In the genomic region with DNA sequence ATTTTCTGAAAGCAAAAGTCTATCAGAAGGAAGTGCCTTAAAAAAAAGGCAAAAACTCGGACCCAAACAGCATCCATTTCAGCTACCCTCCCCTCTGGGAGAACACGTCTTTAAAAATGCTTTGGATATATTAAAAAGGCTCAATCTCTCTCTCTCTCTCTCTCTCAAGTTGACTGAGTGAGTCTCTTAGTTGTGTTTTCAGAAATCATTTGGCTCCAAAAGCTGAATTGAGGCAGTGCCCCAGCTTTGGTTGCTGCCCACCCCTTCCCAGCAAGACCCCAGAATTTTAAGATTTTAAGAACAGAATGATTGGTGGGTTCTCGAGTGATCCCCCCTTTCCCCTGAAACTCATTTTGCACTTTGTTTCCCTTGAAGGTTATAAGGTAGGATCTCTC, we compare ENCODE assay signal across 26 mouse cellular contexts. TPM values are rescaled to one million over a fixed set of nuclear protein-coding genes. Genes with fewer than 3 reads are reported as not detected.
DNase-seq lines count a peak whose midpoint lies in the region; ATAC-seq and TF ChIP-seq lines count a peak whose summit lies in the region.
"Had no signal": no experiment of that assay in that cellular context is flagged by ENCODE, and none has a peak within 500 bp of the region (broad histone marks: within the 10 kb centered on the region; RNA-seq: fewer than 3 reads in every experiment).

No protein-coding gene starts in this region.

- WGBS in lung, embryonic 16.5 days, result 6% methylated on average over 3 of the region's 3 CpGs
- WGBS in limb, embryonic 13.5 days, result 7% methylated on average over 3 of the region's 3 CpGs

- no peak for TF ChIP-seq CTCF in MEL (IDR thresholded peaks at IDR 0.05 in 2 of 3, conservative IDR thresholded peaks at IDR 0.05 in 1 of 3; ENCODE audit: control insufficient read depth in 1 of 3, insufficient read depth in 1 of 3, low read depth in 2 of 3, low read length in 3 of 3, poor library complexity in 1 of 3, severe bottlenecking in 1 of 3)
- TF ChIP-seq CTCF in brain, embryonic 14.5 days (IDR thresholded peaks at IDR 0.05; ENCODE audit: borderline replicate concordance, extremely low read depth, insufficient read depth, insufficient read length), result no peak

- 0 out of 2 replicates have a peak overlapping the region, but pooled peaks have one; percentile 41 for H3K9ac ChIP-seq in lung, embryonic 16.5 days (ENCODE audit: low read length)
- peak overlapping the region; percentile 44 for H3K9ac ChIP-seq in MEL (ENCODE audit: control insufficient read depth, low read depth, low read length, poor library complexity, severe bottlenecking)
- H3K9ac ChIP-seq in limb, embryonic 13.5 days, result peak overlapping the region; percentile 77
- H3K9ac ChIP-seq: embryonic facial prominence, embryonic 15.5 days had no signal

- no peak for TF ChIP-seq RAD21 in MEL (IDR thresholded peaks at IDR 0.05; ENCODE audit: low read depth, low read length)

- no peak for TF ChIP-seq EP300 in MEL (IDR thresholded peaks at IDR 0.05; ENCODE audit: low read depth in 1 of 2, low read length in 2 of 2)

- no peaks in the 10 kb centered on the region for H3K79me2 ChIP-seq in MEL (ENCODE audit: control insufficient read depth, insufficient read depth, low read length, poor library complexity)

- peak overlapping the region; percentile 45; the same call in 1 of the 2 replicates for H3K4me3 ChIP-seq in lung, embryonic 16.5 days (ENCODE audit: low read length)
- peak overlapping the region; percentile 30 to 62 for H3K4me3 ChIP-seq in MEL (ENCODE audit: control insufficient read depth in 1 of 2, insufficient read depth in 1 of 2, low read depth in 2 of 2, low read length in 2 of 2)
- H3K4me3 ChIP-seq in limb, embryonic 13.5 days, result peak overlapping the region; percentile 43
- H3K4me3 ChIP-seq: erythroblast, embryonic 14.5 days had no signal

- peaks cover 30% of the 10 kb centered on the region for H3K4me1 ChIP-seq in lung, embryonic 16.5 days (replicated peaks; ENCODE audit: control insufficient read depth, insufficient read depth, low read length)
- peaks cover 3 to 5% of the 10 kb centered on the region in 2 experiments; a peak in 3 of 4 replicates for H3K4me1 ChIP-seq in MEL (ENCODE audit: control insufficient read depth in 1 of 2, insufficient read depth in 2 of 2, low read length in 2 of 2)
- H3K4me1 ChIP-seq in limb, embryonic 13.5 days, result peaks cover 89% of the 10 kb centered on the region

- DNase-seq in lung, adult 18-20 months, result no peak
- peak; percentile 34 for DNase-seq in MEL (ENCODE audit: low read depth, low spot score)
- DNase-seq in brain, embryonic 14.5 days (ENCODE audit: low read depth), result peak; percentile 2
- no peak for DNase-seq in urinary bladder, adult 2 months (ENCODE audit: low spot score)
- no peak for DNase-seq in ovary, postnatal 14 days (ENCODE audit: low spot score)
- no peak for DNase-seq in gastrocnemius, adult 18-20 months (ENCODE audit: low spot score)
- DNase-seq: adrenal gland, adult 8-10 months; adrenal gland, postnatal 36 days; cerebellum, adult 11 months; cerebellum, adult 8-10 months; gastrocnemius, postnatal 10 days; heart, postnatal 14 days had no signal

- H3K27me3 ChIP-seq in lung, embryonic 16.5 days (ENCODE audit: control insufficient read depth, insufficient read depth, low read depth, low read length), result peaks cover 43% of the 10 kb centered on the region
- H3K27me3 ChIP-seq in MEL (ENCODE audit: control insufficient read depth in 1 of 2, insufficient read depth in 2 of 2, low read length in 2 of 2), result peaks cover 3 to 11% of the 10 kb centered on the region in 2 experiments; a peak in 3 of 4 replicates
- H3K27me3 ChIP-seq in limb, embryonic 13.5 days, result peaks cover 60% of the 10 kb centered on the region

- peaks cover 7% of the 10 kb centered on the region; the same call in 1 of the 2 replicates for H3K36me3 ChIP-seq in lung, embryonic 16.5 days (ENCODE audit: control insufficient read depth, insufficient read depth, low read length)
- H3K36me3 ChIP-seq in MEL (ENCODE audit: control insufficient read depth in 1 of 2, insufficient read depth in 2 of 2, low read length in 2 of 2), result peaks cover 0 to 7% of the 10 kb centered on the region in 2 experiments; a peak in 1 of 4 replicates
- peaks cover 10% of the 10 kb centered on the region for H3K36me3 ChIP-seq in limb, embryonic 13.5 days
- H3K36me3 ChIP-seq: embryonic facial prominence, embryonic 15.5 days; forebrain, embryonic 10.5 days; heart, embryonic 15.5 days had no signal

- ATAC-seq in lung, embryonic 16.5 days (ENCODE audit: low read depth), result no peak
- no peak for ATAC-seq in limb, embryonic 13.5 days (ENCODE audit: low FRiP score, low read depth)
- ATAC-seq: forebrain, embryonic 14.5 days had no signal

- H3K9me3 ChIP-seq in lung, embryonic 16.5 days (ENCODE audit: control insufficient read depth, low read length), result no peaks in the 10 kb centered on the region
- no peaks in the 10 kb centered on the region for H3K9me3 ChIP-seq in MEL (replicated peaks; ENCODE audit: insufficient read depth, low read length)
- H3K9me3 ChIP-seq in limb, embryonic 13.5 days, result no peaks in the 10 kb centered on the region
- H3K9me3 ChIP-seq: embryonic facial prominence, embryonic 15.5 days; forebrain, embryonic 10.5 days; heart, embryonic 15.5 days had no signal

- no peak for TF ChIP-seq POLR2A in MEL (IDR thresholded peaks at IDR 0.05; ENCODE audit: control insufficient read depth in 1 of 2, insufficient read depth in 1 of 2, low read depth in 1 of 2, low read length in 2 of 2, poor library complexity in 1 of 2)
- no peak for TF ChIP-seq POLR2A in brain, embryonic 14.5 days (IDR thresholded peaks at IDR 0.05; ENCODE audit: borderline replicate concordance, extremely low read depth, insufficient read depth, insufficient read length, poor library complexity, severe bottlenecking)

- H3K4me2 ChIP-seq in lung, embryonic 16.5 days (ENCODE audit: low read depth, low read length), result peak overlapping the region; percentile 69
- H3K4me2 ChIP-seq in limb, embryonic 13.5 days (replicated peaks), result peak overlapping the region; percentile 76

- H3K27ac ChIP-seq in lung, embryonic 16.5 days (ENCODE audit: low read length), result peak overlapping the region; percentile 92
- H3K27ac ChIP-seq in MEL (ENCODE audit: control insufficient read depth, low read depth, low read length), result no peak overlapping the region
- H3K27ac ChIP-seq in limb, embryonic 13.5 days, result peak overlapping the region; percentile 93; the same call in 1 of the 2 replicates
- H3K27ac ChIP-seq: embryonic facial prominence, embryonic 15.5 days; forebrain, embryonic 10.5 days; heart, embryonic 15.5 days had no signal

TF ChIP-seq in MEL, 35 proteins besides CTCF, POLR2A, EP300 and RAD21:
- TF ChIP-seq TCF12 (IDR thresholded peaks at IDR 0.05; ENCODE audit: low read depth, low read length) (no peak), GABPA (IDR thresholded peaks at IDR 0.05; ENCODE audit: low read depth, low read length) (no peak), MEF2A (IDR thresholded peaks at IDR 0.05; ENCODE audit: extremely low read depth, insufficient replicate concordance, low read depth, low read length, poor library complexity, severe bottlenecking) (no peak), TAL1 (IDR thresholded peaks at IDR 0.05; ENCODE audit: low read length) (no peak), UBTF (IDR thresholded peaks at IDR 0.05; ENCODE audit: borderline replicate concordance, insufficient read depth, low read depth, low read length) (no peak), RCOR1 (IDR thresholded peaks at IDR 0.05; ENCODE audit: low read depth, low read length) (no peak), MAFK (IDR thresholded peaks at IDR 0.05; ENCODE audit: borderline replicate concordance, low read depth, low read length) (no peak), ZKSCAN1 (IDR thresholded peaks at IDR 0.05; ENCODE audit: low read depth, low read length) (no peak), TBP (IDR thresholded peaks at IDR 0.05; ENCODE audit: low read depth, low read length) (no peak), MYC (IDR thresholded peaks at IDR 0.05; ENCODE audit: low read depth, low read length) (no peak), ZMIZ1 (IDR thresholded peaks at IDR 0.05; ENCODE audit: low read depth, low read length) (no peak), ZC3H11A (IDR thresholded peaks at IDR 0.05; ENCODE audit: low read depth, low read length) (no peak), MAZ (IDR thresholded peaks at IDR 0.05; ENCODE audit: low read depth, low read length) (no peak), JUND (IDR thresholded peaks at IDR 0.05; ENCODE audit: low read depth, low read length) (no peak), BHLHE40 (IDR thresholded peaks at IDR 0.05; ENCODE audit: borderline replicate concordance, low read depth, low read length) (no peak), KAT2A (conservative IDR thresholded peaks at IDR 0.05; ENCODE audit: low read depth, low read length) (no peak), MAX (IDR thresholded peaks at IDR 0.05; ENCODE audit: low read length) (no peak), USF1 (IDR thresholded peaks at IDR 0.05; ENCODE audit: low read depth, low read length) (no peak)
TF ChIP-seq in MEL: peak in this region for 0.

RNA-seq across cellular contexts. Expression of a gene that starts 7.9 kb away (rescaled TPM):
- 61.4 and 70.5 TPM in 2 replicates for polyA plus RNA-seq in lung, embryonic 16.5 days (2015; fragmentation: Nextera tagmentation; extraction: Ambion mirVana)
- 0.07 and 0.12 TPM in 2 replicates for total RNA-seq in MEL (2012; rRNA removed)
- under 1 TPM in 1 of 2 experiments, not detected in 1; 0.64 TPM for polyA plus RNA-seq in MEL (2012; ENCODE audit: insufficient read depth in 1 of 2, insufficient read length in 2 of 2, low read depth in 1 of 2, low replicate concordance in 2 of 2, missing spikeins in 1 of 2)
- 0.33 and 0.42 TPM in 2 replicates for polyA plus RNA-seq in brain, embryonic 14.5 days (2012; rRNA removed)
- 25.1 and 29.3 TPM in 2 replicates for polyA plus RNA-seq in limb, embryonic 13.5 days (2015; fragmentation: Nextera tagmentation; extraction: Ambion mirVana)
- 17.1 and 23.1 TPM in 2 replicates for polyA plus RNA-seq in urinary bladder, adult 2 months (2012; rRNA removed)
- 1 to 10 TPM; 1.3 to 1.4 TPM for total RNA-seq in gastrocnemius, adult 18-20 months (2021)
- total RNA-seq: adrenal gland, postnatal 36 days; common myeloid progenitor, adult 5-6 weeks had no signal
- polyA plus RNA-seq: erythroblast, embryonic 14.5 days had no signal

RNA-seq across cellular contexts. Expression of a gene that starts 44.0 kb away (rescaled TPM):
- polyA plus RNA-seq in lung, embryonic 16.5 days (2015; fragmentation: Nextera tagmentation; extraction: Ambion mirVana), result not detected in 2 replicates
- total RNA-seq in MEL (2012; rRNA removed), result not detected in 2 replicates
- polyA plus RNA-seq in MEL (2012; ENCODE audit: insufficient read depth in 1 of 2, insufficient read length in 2 of 2, low read depth in 1 of 2, low replicate concordance in 2 of 2, missing spikeins in 1 of 2), result under 1 TPM in 1 of 2 experiments, not detected in 1; 0.21 TPM
- not detected in 2 replicates for polyA plus RNA-seq in brain, embryonic 14.5 days (2012; rRNA removed)
- 0.28 TPM in 1 of 2 replicates, not detected in the other for polyA plus RNA-seq in limb, embryonic 13.5 days (2015; fragmentation: Nextera tagmentation; extraction: Ambion mirVana)
- not detected in 2 replicates for polyA plus RNA-seq in urinary bladder, adult 2 months (2012; rRNA removed)
- total RNA-seq in gastrocnemius, adult 18-20 months (2021), result not detected
- total RNA-seq: adrenal gland, adult 8-10 months; adrenal gland, postnatal 36 days; common myeloid progenitor, adult 5-6 weeks; ES-E14; gastrocnemius, postnatal 10 days; gastrocnemius, postnatal 4 days; heart, adult 18-20 months; heart, postnatal 14 days; hematopoietic stem cell, adult 5-6 weeks had no signal
- polyA plus RNA-seq: embryonic facial prominence, embryonic 11.5 days; erythroblast, embryonic 14.5 days; forebrain, embryonic 10.5 days; forebrain, embryonic 14.5 days; heart, embryonic 11.5 days; heart, embryonic 15.5 days had no signal

Comparison
In these comparisons a context has a peak if more than half of its experiments do, and no peak if none do; other contexts are left out.
1. DNase-seq: peak in MEL (single experiment) and brain, embryonic 14.5 days (single experiment); none in lung, adult 18-20 months (0 of 2), urinary bladder, adult 2 months (single experiment), ovary, postnatal 14 days (single experiment) and gastrocnemius, adult 18-20 months (single experiment).
2. RNA of a gene that starts 7.9 kb away (polyA plus RNA-seq): 61.4 to 70.5 TPM in lung, embryonic 16.5 days, 25.1 to 29.3 TPM in limb, embryonic 13.5 days and 17.1 to 23.1 TPM in urinary bladder, adult 2 months; 0.64 TPM in MEL and 0.33 to 0.42 TPM in brain, embryonic 14.5 days; every median in the first group is over 10 times any median in the second.
3. Peak in every context shown above with its lines, with median percentiles within 50 percentile points of each other: H3K4me3 ChIP-seq and H3K9ac ChIP-seq.